Mouse (Mus musculus) embryonic facial prominence, embryonic 11.5 days (tissue): ENCODE data around the gene Calhm1. TPM values are rescaled to one million over a fixed set of nuclear protein-coding genes. Genes with fewer than 3 reads are reported as not detected.
A peak's percentile ranks its signal among the peaks of the same experiment; 100 is the strongest.

ENCODE experiments used
- ATAC-seq: fragments of 200-750 bp; cut with Nextera tagmentation; replicated peaks from 2 replicates; pipeline ENCODE4 v1.8.0; 2017; ENCODE audit warnings: low read depth; ENCODE audit not compliant: insufficient number of reproducible peaks, low FRiP score, low TSS enrichment
- DNase-seq: peaks from one replicate; pipeline ENCODE4 v3.0.0-alpha.2; 2015; ENCODE audit warnings: low spot score
- H3K27ac ChIP-seq: fragments of 300-500 bp; sonication (generic); replicated peaks from 2 replicates; pipeline ENCODE4 v1.5.1; 2014; ENCODE audit warnings: mild to moderate bottlenecking, low read depth, low read length, control low read depth
- H3K27me3 ChIP-seq: fragments of 300-500 bp; sonication (generic); 2 replicates; pipeline ENCODE4 v1.6.1; 2014; ENCODE audit warnings: mild to moderate bottlenecking, low read length, moderate library complexity, mixed read lengths; ENCODE audit not compliant: control insufficient read depth, insufficient read depth
- H3K36me3 ChIP-seq: fragments of 300-500 bp; sonication (generic); replicated peaks from 2 replicates; pipeline ENCODE4 v1.6.1; 2014; ENCODE audit warnings: low read depth, mild to moderate bottlenecking, low read length, moderate library complexity, mixed read lengths; ENCODE audit not compliant: control insufficient read depth, insufficient read depth
- H3K4me1 ChIP-seq: fragments of 300-500 bp; sonication (generic); 2 replicates; pipeline ENCODE4 v1.6.1; 2014; ENCODE audit warnings: low read length, mixed read lengths; ENCODE audit not compliant: control insufficient read depth, insufficient read depth
- H3K4me2 ChIP-seq: fragments of 300-500 bp; sonication (generic); 2 replicates; pipeline ENCODE4 v1.6.1; 2014; ENCODE audit warnings: low read depth, mild to moderate bottlenecking, control low read depth, low read length, moderate library complexity
- H3K4me3 ChIP-seq: fragments of 300-500 bp; sonication (generic); 2 replicates; pipeline ENCODE4 v1.5.1; 2014; ENCODE audit warnings: low read depth, low read length, control low read depth
- H3K9ac ChIP-seq: fragments of 300-500 bp; sonication (generic); replicated peaks from 2 replicates; pipeline ENCODE4 v1.6.1; 2014; ENCODE audit warnings: mild to moderate bottlenecking, control low read depth, low read length
- H3K9me3 ChIP-seq: fragments of 300-500 bp; sonication (generic); replicated peaks from 2 replicates; pipeline ENCODE4 v1.6.1; 2016; ENCODE audit warnings: mild to moderate bottlenecking, low read length, inconsistent platforms, mixed read lengths; ENCODE audit not compliant: control insufficient read depth
- WGBS: fragments of 180-500 bp; shearing (Covaris S2); extraction: QIAGEN DNeasy Blood & Tissue Kit; methylation state at CpG from one replicate; pipeline ENCODE4 v1.1.7; 2014; 5-methylcytosine and 5-hydroxymethylcytosine counted together
- polyA plus RNA-seq: library from polyadenylated mRNA; unstranded; fragments of >200 nt; fragmentation: Nextera tagmentation; extraction: Ambion mirVana; gene quantifications from 2 replicates; pipeline ENCODE4 v1.2.1, GENCODE M21; 2014

The Calhm1 gene
- polyA plus RNA-seq, 1 experiment from 2014 or later = not detected

GRCm38 (mm10) chr19:47178431-47179271 is 34.6 kb upstream of the Calhm1 start, which contains the start of gene Neurl1a:
Neurl1a (plus strand) TSS chr19:47178820.
- H3K4me1 ChIP-seq = peaks cover 5% of the 10 kb centered on the region; the same call in 1 of the 2 replicates
- H3K27ac ChIP-seq = no peak within 1 kb of the TSS
- peaks cover 26% of the 10 kb centered on the region for H3K27me3 ChIP-seq
- H3K4me2 ChIP-seq = peak within 1 kb of the TSS; percentile 100
- no peaks in the 10 kb centered on the region for H3K9me3 ChIP-seq
- peak; percentile 32; the same call in 1 of the 2 replicates for ATAC-seq
- peak; percentile 80 for DNase-seq
- WGBS = under 1% methylated on average over 87 of the region's 98 CpGs
- no peaks in the 10 kb centered on the region for H3K36me3 ChIP-seq
- H3K4me3 ChIP-seq = peak within 1 kb of the TSS; percentile 67
- peak within 1 kb of the TSS; percentile 68 for H3K9ac ChIP-seq

GRCm38 (mm10) chr19:47178001-47178400 is 33.9 kb upstream of the Calhm1 start:
- H3K27me3 ChIP-seq = peaks cover 26% of the 10 kb centered on the region
- no peak for ATAC-seq
- no peak overlapping the region; the same call in 1 of the 2 replicates for H3K4me3 ChIP-seq
- no peak overlapping the region for H3K9ac ChIP-seq
- peak; percentile 61 for DNase-seq
- WGBS = 21% methylated on average over 10 of the region's 10 CpGs
- H3K27ac ChIP-seq = no peak overlapping the region
- no peaks in the 10 kb centered on the region for H3K9me3 ChIP-seq
- peak overlapping the region; percentile 100 for H3K4me2 ChIP-seq
- no peaks in the 10 kb centered on the region for H3K36me3 ChIP-seq
- H3K4me1 ChIP-seq = peaks cover 5% of the 10 kb centered on the region; the same call in 1 of the 2 replicates

GRCm38 (mm10) chr19:47176916-47177505 is 33.0 kb upstream of the Calhm1 start:
- peaks cover 26% of the 10 kb centered on the region for H3K27me3 ChIP-seq
- 83% methylated on average over 2 of the region's 2 CpGs for WGBS
- no peak overlapping the region for H3K4me2 ChIP-seq
- H3K4me1 ChIP-seq = peaks cover 5% of the 10 kb centered on the region; the same call in 1 of the 2 replicates
- DNase-seq (no peak), ATAC-seq (no peak)
- H3K36me3 ChIP-seq = no peaks in the 10 kb centered on the region
- H3K9me3 ChIP-seq = no peaks in the 10 kb centered on the region
- H3K4me3 ChIP-seq = no peak overlapping the region
- H3K9ac ChIP-seq = no peak overlapping the region
- no peak overlapping the region for H3K27ac ChIP-seq

- no peak for DNase-seq
- H3K27me3 ChIP-seq = peaks cover 23% of the 10 kb centered on the region
These were observed 31.4 kb upstream of the Calhm1 start for GRCm38 (mm10) chr19:47175472-47175871.

GRCm38 (mm10) chr19:47174515-47174914 is 30.5 kb upstream of the Calhm1 start:
- Histone ChIP-seq H3K4me1 (peaks cover 5% of the 10 kb centered on the region; the same call in 1 of the 2 replicates), H3K27me3 (peaks cover 13% of the 10 kb centered on the region), H3K36me3 (no peaks in the 10 kb centered on the region), H3K9me3 (no peaks in the 10 kb centered on the region), H3K4me2 (no peak overlapping the region), H3K9ac (no peak overlapping the region), H3K4me3 (no peak overlapping the region), H3K27ac (no peak overlapping the region)
- ATAC-seq (no peak), DNase-seq (peak; percentile 47)
- 55% methylated on average over 3 of the region's 3 CpGs for WGBS

More at GRCm38 (mm10) chr19:47175472-47175871, 31.4 kb upstream of the Calhm1 start:
- ATAC-seq = no peak
- Histone ChIP-seq H3K9me3 (no peaks in the 10 kb centered on the region), H3K4me3 (no peak overlapping the region), H3K9ac (no peak overlapping the region), H3K27ac (no peak overlapping the region), H3K4me2 (no peak overlapping the region), H3K4me1 (peaks cover 5% of the 10 kb centered on the region; the same call in 1 of the 2 replicates), H3K36me3 (no peaks in the 10 kb centered on the region)
- 74% methylated on average over 2 of the region's 2 CpGs for WGBS

- no peaks in the 10 kb centered on the region for H3K9me3 ChIP-seq
- no peak overlapping the region for H3K27ac ChIP-seq
- 0 out of 2 replicates have a peak overlapping the region, but pooled peaks have one; percentile 4 for H3K9ac ChIP-seq
- WGBS = 25% methylated on average over 11 of the region's 11 CpGs
- no peaks in the 10 kb centered on the region for H3K36me3 ChIP-seq
- 0 out of 2 replicates have a peak, but pooled peaks have one; percentile 30 for ATAC-seq
- peak; percentile 92 for DNase-seq
- peak overlapping the region; percentile 36 for H3K4me2 ChIP-seq
- no peak overlapping the region for H3K4me3 ChIP-seq
- no peaks in the 10 kb centered on the region for H3K27me3 ChIP-seq
- H3K4me1 ChIP-seq = no peaks in the 10 kb centered on the region
These were observed 24.8 kb upstream of the Calhm1 start for GRCm38 (mm10) chr19:47168793-47169412.

- peak; percentile 45; the same call in 1 of the 2 replicates for ATAC-seq
- H3K9ac ChIP-seq = 0 out of 2 replicates have a peak overlapping the region, but pooled peaks have one; percentile 4
- no peaks in the 10 kb centered on the region for H3K36me3 ChIP-seq
- no peaks in the 10 kb centered on the region for H3K4me1 ChIP-seq
- WGBS = 8% methylated on average over 13 of the region's 13 CpGs
- no peak overlapping the region for H3K27ac ChIP-seq
- peak; percentile 85 for DNase-seq
- no peaks in the 10 kb centered on the region for H3K9me3 ChIP-seq
- no peak overlapping the region for H3K4me3 ChIP-seq
- H3K27me3 ChIP-seq = no peaks in the 10 kb centered on the region
- H3K4me2 ChIP-seq = peak overlapping the region; percentile 36
These were observed 24.2 kb upstream of the Calhm1 start for GRCm38 (mm10) chr19:47168223-47168622.
